Mouse (Mus musculus): ENCODE results near the gene Mta3.

Mta3 gene

DNA sequence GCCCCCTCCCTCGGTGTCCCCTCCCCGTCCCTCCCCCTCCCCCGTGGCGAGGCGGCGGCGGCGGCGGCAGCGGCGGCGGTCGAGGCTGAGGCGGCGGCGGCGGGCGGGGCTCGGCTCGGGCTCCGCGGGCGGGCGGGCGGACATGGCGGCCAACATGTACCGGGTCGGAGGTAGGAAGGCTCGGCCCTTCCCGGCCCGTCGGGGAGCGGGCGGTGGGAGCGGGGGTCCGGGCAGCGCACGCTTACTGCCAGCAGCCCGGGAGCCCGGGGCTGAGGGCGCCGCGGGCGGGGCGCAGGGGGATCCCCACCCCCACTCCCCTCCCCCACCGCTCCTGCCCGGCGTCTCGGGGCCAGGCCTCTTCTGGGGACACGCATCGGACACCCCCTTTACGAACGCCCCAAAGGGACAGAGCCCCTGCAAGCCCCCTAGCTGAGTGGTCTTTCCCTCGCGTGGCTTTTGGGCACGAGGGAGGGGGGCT lies at the start of gene Mta3:
TSS of gene Mta3 (plus strand) at position 48 of the 478 bp plus-strand sequence.
- in situ Hi-C loops (cut with MboI, MseI) = no loop called here

DNA sequence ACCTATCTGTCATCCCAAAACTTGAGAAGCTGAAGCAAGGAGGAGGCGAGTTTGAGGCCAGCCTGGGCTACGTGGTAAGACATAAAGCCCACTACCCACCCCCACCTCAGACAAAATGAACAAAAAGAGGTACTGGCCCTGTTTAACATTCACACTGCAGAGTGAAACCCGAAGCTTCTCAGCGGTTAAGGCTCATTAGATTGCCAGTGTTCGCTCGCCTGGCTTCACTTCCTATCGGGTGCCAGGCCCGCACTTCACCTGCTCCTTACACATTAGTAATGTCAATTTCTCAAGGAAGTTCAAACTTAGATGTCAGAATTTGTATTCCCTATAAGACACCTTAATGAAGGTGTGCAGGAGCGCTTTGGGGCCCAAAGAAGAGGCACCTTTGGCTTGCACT lies 48.6 kb upstream of the Mta3 start:
- in situ Hi-C loops (cut with MboI, MseI) = no loop called here

DNA sequence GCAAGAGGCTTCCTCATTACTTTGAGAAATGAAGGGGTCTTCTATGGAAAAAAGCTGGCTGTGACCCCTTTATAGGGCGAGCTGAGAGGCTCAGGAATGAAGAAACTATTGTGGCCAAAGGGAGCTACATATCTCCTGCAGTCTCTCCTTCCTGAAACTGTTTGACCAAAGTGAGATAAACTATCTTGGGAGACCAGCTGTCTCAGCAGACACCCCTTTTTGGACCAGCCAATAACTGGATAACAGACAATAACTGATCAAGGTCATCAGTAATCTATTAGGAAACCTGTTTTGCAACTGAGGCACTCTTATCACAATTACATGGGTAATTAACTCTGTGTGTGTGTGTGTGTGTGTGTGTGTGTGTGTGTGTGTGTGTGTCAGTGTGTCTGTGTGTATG lies 47.0 kb upstream of the Mta3 start:
- in situ Hi-C loops (cut with MboI, MseI) = no loop called here

DNA sequence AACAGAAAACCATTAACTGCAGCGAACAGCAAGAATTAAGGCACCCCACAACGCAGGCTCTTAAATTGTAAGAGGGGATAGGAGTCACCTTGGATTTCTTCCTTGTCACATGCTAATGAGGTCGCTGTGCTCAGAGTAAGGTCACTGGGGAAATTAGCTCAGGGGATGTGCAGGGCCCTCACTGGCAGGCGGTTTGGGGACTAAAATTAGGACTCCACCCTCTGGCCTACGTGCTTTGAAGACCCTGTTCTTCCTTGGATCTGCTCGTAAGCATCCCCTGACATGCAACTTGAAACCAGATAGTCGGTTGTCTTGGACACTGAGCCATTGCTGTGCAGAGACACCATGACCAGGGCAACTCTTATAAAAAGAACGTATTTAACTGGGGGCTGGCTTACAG lies 41.2 kb upstream of the Mta3 start:
- in situ Hi-C loops (cut with MboI, MseI) = no loop called here

DNA sequence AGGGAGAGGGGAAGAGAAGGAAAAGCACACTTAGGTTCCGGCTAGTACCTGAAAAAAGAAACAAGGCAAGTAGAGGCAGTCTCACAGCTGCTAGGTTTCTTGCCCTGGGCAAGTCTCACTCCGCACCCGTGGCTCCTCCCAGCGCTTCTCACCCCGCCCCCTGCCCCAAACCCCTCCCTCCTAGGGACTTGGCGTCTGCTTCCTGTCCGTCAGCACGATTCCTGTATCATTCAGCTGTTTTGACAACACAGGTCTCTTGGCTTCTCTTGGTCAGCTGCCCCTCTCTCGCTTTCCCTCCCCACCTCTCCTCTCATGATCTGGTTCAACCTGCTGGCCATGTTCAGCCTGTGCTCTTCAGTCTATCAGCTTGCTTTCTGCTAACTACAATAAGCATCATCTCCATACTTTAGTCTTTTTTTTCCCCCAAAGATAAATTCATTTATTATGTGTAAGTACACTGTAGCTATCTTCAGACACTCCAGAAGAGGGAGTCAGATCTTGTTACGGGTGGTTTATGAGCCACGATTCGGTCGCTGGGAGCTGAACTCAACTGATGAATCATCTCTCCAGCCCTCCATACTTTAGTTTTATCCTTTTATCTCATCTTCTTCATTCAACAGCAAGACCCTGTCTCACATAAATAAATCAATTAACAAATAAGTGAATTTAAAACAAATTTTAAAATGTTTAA lies 39.2 kb upstream of the Mta3 start:
- in situ Hi-C loops (cut with MboI, MseI) = no loop called here

DNA sequence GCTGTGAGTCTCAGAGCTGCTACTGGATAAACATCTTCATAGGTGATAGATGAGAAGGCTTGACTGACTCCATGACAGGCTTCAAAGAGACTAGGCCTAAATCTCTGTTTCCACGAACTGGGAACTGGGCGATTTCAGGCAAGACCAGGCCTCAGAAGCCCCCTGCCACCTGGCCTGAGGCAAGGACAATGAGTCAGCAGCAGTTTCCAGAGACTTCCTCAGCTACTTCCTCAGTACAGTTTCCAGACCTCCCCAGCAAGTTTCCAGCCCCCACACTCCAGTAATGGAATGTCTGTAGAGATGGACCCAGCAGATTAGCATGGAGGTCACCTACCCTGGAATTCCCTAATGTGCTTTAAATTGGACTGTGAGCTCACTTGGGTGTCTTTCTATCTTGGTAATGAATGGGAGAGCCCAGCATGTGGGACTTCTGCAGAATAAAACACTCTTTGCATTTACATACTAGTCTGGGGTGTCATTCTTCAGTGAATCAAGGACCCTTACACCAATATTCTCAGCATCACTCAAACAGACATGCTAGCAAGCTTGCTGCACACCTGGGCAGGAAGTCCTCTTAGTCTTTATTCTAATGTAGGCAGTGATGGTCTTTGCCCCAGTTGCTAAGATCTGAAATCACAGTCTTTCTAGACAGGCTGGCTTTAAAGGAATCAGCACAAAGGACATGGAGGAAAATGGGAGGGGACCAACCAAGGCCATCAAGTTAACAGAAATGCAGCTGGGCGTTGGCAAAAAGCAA lies 37.9 kb upstream of the Mta3 start:
- in situ Hi-C loops (cut with MboI, MseI) = no loop called here

DNA sequence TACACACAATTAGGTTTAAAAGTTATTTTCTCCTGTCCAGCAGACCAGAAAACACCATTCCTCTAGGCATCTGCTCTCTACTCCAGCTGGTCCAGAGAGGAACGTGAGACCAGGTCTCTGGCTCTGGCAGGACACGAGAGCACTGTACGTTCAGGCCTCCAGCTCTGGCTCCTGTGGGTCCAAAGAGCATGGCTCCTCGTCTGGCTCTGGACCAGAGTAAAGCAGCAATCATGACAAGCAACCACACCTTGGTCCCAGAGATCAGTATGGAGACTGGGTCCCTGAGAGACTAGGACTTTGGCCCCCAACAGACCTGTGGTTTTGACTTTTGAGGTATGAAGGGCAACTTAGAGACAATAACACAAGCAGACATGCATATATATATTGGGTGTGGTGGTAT lies 33.3 kb upstream of the Mta3 start:
- in situ Hi-C loops (cut with MboI, MseI) = no loop called here

DNA sequence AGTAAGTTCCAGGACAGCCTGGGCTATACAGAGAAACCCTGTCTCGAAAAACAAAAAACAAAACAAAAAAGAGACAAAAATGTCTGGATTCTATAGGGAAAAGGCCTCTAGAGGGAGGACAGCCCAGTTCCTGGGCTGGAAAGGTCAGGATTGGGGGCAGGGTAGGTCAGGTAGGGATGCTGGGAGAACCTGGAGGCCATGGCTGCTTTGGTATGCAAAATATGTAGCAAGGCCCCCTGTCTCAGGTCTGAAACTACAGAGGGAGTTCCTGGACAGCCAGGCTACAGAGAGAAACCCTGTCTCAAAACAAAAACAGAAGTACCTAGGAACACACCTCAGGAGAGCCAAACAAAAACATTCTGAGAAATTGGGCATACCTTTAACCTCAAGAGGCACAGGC lies 28.6 kb upstream of the Mta3 start:
- in situ Hi-C loops (cut with MboI, MseI) = no loop called here

DNA sequence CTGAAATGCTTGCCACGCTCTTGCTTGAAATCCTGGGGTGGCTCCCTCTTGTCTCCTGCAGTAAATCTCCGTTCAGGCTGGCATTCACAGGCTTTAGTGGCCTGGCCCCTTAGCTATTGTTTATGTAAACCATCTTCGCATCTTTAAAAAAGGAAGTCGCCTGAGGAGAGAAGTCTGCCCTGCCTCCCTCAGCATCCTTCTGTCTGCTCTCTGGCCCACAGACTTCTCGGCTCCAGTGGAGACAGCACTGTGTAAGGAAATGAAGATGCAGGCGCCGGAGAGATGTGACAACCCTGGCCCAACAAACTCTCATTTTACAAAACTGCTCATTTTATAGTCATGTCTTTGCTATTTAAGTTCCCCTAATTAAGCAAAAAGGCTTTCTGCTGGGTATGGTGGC lies 24.0 kb upstream of the Mta3 start:
- in situ Hi-C loops (cut with MboI, MseI) = no loop called here

DNA sequence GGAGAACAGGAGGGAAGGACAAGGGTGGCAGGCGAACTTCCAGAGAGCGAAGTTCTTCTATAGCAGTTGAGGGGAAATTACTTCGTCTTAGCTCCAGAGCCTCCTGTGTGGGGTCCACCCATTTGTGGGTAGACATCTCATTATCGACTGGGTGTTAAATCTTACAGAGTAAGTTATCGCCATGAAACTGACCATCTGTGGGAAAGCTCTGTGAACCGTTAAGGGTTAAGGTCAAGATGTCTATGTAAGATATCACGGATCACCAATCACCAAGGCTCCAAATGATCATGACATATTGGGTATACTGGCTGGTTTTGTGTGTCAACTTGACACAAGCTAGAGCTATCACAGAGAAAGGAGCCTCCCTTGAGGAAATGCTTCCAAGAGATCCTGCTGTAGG lies 21.5 kb upstream of the Mta3 start:
- in situ Hi-C loops (cut with MboI, MseI) = no loop called here

DNA sequence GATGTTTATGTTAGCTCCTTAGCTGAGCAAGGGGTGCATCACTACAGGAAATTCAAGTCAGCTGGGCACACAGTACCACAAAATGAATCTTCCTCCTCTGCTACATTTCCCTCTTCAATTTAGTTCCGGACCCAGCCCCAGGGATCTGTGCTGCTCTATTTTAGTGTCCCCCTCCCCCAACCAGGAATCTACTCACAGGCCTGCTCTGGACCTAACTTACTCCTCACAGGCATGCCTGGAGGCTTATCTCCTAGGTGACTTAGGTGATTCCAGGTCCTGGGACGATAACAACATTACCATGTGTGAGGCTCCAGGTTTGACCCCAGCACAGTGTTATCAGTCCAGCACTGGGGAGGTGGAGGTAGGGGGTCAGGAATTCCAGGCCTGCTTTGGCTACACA lies 15.5 kb upstream of the Mta3 start:
- in situ Hi-C loops (cut with MboI, MseI) = no loop called here

DNA sequence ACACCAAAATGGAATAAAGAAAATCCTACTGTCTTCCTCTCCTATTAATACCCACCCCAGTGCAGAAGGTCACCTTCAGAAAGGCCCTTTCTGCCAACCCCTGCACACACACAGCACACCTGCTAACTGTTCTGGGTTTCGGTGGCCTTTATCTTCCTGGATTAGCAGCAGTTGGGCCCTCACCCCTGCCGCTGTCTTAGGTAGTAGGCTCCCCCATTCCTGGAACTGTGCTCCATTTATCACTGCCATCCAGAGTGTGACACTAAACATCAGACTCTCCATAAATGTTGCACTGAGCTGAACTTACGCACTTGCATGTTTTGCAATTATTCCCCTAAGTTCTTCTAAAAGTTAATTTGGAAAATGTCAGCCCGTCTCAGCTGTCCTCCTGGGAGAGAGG lies 14.6 kb upstream of the Mta3 start:
- in situ Hi-C loops (cut with MboI, MseI) = no loop called here

DNA sequence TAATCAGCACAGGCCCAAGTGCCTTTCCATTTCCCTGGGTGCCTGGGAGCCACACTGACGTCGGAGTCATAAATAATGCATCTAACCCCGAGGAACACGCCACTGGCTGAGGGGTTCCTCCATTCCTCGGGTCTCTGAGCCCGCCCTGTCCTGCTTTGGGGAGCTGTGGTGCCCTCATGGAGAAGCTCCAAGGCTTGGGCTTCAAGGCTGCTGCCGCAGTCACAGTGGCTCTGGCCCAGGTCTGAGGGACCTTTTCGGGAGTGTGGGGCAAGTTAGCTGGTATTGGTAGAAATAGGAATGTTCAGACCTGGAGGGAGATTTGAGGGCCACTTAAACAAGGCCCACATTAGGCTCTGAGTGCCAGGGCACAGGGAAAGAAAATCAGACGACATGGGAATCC lies 12.0 kb upstream of the Mta3 start:
- in situ Hi-C loops (cut with MboI, MseI) = no loop called here

DNA sequence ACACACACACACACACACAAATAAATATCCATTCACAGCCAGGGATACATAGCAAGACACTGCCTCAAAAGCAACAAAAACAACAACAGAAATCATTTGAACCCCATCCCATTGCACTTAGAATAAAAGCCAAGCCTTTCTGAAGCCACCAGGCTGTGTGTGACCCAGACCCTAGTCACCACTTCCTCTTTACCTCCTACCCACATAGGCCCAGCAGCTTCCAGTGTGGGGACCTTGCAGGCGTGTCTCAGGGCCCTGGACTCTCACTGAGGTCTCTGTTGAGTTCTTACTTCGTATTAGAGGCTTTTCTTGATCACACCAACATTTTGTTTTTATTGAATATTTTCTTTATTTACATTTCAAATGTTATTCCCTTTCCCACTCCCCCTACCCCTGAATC lies 10.2 kb upstream of the Mta3 start:
- in situ Hi-C loops (cut with MboI, MseI) = loop anchor here (5.0 kb wide), 1 partner anchor 43 kb away; no protein-coding TSS in a partner anchor

DNA sequence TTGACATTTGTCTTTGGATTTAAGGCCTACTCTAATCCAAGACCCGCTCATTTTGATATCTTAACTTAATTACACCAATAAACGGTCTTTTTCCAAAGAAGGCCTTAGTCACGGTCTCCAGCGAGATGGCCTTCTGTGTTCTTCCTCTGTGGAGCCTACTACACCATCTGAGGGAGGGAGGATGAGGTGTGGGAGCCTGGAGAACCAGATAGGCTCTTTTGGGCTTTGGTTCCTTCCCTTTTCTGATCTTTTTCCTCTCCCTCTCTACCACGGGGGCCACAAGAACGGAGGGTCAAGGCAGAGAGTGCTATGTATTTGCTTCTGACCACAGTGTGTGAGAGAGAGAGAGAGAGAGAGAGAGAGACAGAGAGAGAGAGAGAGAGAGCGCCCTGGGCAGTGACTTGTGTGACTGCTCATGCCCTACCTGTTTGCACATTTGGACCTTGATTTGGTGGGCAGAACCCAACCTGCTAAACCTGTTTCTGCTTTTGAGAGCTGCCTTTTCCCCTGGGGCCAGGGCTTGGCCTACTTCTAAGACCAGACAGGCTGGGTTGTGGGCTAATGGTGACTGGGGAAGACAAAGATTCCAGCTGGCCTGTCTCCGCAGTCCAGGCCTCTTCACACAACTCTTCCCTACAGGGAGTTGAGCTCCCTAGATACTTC lies 6.8 kb upstream of the Mta3 start:
- in situ Hi-C loops (cut with MboI, MseI) = loop anchor here (5.0 kb wide), 1 partner anchor 47 kb away; no protein-coding TSS in a partner anchor

DNA sequence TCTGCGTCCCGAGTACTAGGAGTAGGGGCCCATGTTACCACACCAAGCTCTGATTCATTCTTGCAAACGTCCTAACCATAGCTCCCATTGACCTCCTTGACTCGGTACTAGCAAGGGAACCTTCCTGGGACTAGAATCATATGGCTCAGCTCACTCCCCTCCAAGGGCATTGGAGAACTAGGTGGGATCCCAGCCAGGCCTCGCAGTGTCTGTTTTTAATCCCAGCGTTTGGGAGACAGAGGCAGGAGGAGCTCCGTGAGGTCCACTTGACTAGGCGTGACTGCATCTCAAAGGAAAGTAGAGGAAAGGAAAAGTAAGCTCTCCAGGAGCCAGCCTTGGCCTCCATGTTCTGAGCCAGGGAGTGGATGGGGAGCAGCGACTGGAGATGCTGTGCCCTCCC lies 5.8 kb upstream of the Mta3 start:
- in situ Hi-C loops (cut with MboI, MseI) = no loop called here

DNA sequence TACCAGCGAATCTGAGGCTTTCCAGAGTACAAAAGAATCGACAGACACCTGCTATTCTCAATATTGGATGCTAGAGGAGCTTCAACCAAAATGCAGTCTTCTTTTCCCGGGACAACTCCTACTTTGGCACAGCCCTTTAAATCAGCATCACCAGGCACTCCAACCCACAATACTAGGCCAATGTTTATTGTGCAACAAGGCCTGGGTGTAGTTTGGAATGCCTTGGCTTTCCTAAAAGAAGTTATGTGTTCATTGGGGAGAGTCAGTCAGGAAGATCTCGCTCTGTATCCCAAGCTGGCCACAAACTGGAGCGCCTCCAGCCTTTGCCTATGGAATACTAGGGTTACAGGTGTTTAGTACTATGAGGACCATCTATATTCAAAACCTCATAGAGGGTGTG lies 1.5 kb upstream of the Mta3 start:
- in situ Hi-C loops (cut with MboI, MseI) = no loop called here

DNA sequence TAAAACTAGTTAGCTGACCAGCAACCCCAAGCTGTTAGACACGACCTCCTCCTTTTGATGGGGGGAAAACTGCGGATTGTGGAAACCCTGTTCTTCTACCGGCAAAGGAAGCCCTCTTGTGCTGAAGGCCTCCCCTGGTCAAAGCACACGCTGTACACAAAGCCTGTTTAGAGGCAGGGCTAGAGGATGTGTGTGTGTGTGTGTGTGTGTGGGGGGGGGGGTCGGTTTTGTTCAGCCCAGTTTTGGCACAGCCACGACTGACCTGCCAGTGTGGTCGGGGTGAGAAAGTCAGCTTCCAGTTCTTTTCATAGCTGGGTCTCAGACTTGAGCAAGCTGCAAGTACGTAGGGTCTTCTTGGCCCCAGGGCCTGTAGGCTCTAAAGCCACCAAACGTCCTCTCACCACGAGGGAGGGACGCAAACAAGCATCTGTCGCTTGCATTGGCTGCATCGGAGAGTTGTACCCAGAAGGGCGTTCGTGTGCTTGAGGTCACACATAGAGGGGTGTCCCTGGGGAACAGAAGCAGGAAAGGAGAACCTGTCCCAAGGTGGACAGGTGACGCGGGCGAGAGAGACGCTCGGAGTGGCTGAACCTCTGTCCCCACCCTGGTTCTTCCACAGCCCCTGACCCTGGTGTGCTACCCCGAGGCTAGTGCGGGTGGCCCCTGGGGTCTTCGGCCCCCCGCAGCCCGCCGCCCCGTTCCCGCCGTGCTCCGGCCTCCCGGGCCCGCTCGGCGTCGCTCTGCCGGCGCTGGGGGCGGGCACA lies 429 bp upstream of the Mta3 start:
- in situ Hi-C loops (cut with MboI, MseI) = no loop called here

DNA sequence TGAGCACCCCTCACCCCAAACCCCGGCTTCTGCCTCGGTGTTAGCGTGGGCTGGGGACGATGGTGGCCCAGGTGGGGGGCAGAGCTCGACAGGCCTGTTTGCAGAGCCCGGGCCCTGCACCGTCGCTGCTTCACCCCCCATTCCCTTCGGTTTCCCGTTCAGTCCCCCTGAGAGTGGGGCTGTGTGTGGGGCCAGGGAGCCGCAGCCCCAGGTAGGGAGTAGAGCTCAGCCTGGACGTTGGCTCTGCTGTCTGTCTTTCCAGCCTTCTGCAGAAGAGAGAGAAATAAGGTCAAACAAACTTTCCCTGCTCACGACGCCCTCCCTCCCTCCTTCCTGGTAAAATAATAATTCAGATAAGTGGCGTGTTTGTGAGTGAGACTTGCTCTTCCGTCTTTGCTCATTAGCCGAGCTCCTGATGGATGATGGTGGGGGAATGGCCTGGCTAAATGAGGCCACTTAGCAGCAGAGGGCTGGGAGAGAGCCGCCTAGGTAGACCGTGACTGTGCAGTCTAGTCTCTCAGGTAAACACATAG lies 697 bp downstream of the Mta3 start:
- in situ Hi-C loops (cut with MboI, MseI) = no loop called here

DNA sequence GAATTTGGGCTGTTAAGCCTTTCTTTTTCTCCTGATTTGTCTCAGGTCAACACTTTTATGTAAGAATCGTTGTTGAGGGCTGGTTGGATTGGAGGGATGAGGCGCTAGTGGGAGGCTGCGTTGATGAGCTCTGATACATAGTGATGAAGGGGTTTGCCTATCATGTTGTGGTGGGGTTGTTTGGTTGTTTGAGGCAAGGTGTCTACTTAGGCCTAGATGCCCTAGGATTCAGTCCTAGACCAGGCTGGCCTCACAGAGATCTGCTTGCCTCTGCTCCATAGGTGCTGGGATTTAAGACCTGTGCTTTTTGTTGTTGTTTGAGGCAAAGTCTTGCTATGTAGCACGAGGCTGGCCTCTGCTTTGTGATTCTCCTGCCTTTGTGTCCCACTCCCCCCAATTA lies 1.4 kb downstream of the Mta3 start:
- in situ Hi-C loops (cut with MboI, MseI) = no loop called here

DNA sequence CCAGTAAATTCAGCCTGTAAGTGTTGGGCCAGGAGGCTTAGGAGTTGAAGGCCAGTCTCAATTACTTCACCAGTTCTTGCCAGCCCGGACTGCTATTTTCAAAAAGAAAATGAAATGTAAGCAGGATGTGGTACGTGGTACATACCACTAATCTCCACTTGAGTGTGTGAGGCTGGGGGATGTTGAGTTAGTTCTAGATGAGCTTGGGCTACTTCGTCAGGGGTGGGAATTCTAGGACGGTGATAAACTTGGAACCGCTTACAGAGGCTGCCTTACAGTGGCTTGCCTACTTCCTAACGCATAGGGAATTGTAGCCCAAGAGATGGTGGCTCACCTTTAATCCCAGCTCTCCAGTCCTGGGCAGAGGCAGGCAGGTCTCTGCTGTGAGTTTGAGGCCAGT lies 1.9 kb downstream of the Mta3 start:
- in situ Hi-C loops (cut with MboI, MseI) = no loop called here

DNA sequence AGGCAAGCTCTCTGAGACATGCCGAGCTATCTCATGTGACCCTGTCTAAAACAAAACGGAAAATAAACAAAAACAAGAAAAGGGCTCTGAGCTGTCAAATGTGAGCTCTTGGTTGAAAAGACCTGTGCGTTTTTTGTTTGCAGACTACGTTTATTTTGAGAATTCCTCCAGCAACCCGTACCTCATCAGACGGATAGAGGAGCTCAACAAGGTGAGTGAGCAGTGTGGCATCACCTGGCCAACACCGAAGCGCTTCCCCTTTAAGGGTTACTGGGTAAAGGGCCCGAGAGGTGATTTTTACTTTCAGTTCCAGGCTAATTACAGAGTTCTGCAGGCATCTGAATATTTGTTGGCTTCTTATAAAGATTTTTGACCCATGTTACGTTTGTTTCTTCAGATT lies 2.3 kb downstream of the Mta3 start:
- in situ Hi-C loops (cut with MboI, MseI) = no loop called here
